Mouse (Mus musculus): ENCODE results near the gene Chst3.
"Not testable (repeated sequence)": the region's sequence is repeated elsewhere in the genome, so short reads cannot be mapped to it uniquely, and the experiment has no call there.

Chst3 gene

DNA sequence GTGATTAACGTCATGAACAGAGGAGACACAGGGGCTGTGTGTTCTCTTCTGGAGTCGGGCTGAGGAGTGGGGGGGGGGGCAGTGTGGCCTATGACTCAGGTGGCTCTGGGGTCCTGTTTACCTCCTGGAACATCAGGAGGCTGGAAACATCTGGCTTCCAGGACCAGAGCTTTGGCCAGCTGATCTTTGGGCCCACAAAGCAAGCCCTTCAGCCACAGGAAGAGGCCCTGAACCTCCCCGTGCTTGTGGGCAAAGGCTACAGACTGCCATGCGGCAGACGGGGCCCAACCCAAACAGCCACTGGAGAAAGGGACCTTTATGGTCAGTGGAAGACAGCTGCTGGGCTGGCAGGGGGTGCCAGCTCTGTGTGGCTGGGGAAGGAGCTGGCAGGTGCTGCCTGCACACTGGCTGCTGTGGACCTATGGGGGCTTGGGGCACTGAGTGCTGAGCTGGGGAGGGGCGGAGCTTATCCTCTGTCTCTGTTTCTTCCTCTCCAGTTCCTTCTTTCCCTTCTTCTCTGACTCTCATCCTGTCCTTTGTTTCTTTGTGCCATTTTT, 67.9 kb downstream of the Chst3 start:
- DNase-seq, result no peak

DNA sequence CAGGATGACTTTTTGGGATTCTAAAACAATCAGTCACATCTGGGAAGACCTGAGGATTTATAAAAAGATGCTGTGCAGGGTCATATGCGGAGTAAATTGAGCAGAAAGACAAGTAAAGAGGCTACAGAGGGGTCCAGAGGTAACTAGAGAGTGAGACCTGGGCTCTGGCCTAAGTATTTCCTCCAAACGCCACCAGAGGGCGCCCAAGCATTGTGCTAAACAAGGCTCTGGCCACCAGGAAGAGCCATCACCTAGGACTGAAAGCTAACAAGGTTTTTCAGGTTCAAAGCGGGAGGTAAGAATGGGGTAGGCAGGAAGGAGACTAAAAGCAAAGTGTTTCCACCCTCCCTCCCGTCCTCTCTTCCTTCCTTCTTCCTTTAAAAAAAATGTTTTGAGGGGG, 71.0 kb downstream of the Chst3 start:
- peak; percentile 71 to 86 for DNase-seq

DNA sequence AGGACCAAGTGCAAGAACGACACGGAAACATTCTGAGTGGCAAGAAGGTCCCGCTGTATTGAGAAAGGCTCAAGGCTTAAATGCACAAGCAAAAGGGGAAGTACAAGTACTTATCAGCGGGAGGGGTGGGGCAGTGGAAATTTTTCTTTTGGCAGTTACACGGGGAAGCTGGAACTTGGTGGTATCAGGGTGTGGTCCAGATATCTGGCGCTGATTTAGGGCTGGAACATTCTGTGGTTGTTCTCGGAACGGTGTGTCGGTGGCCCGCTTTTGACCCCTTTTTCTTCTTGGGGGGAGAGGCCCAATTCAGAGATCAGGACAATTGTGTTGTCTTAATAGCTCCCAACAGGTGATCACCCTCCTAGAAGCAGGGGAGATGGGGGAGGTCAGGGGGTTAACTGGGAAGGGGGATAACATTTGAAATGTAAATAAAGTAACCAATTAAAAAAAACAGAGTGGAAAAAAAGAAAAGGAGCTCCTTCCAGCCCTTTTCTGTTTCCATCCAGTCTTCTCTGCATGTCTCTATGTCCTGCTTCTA, 71.5 kb downstream of the Chst3 start:
- DNase-seq, result not testable (repeated sequence)

DNA sequence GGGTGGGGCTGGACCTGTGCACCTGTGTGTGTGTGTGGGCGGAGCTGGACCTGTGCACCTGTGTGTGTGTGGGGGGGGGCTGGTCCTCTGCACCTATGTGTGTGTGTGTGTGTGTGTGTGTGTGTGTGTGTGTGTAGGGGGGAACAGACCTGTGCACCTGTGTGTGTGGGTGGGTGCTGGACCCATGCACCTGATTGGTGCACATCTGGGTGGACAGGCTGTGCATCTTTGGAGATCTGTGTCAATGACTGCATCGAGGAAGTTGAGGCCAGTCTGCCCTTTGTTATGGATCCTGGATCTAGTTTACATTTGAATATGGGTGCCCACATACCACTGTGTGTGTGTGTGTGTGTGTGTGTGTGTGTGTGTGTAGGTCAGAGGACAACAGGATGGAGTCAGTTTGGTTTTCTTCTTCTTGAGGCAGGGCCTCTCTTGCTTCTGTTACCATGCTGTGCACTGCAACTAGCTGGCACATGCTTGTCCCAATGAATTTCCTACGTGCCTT, 77.4 kb downstream of the Chst3 start:
- DNase-seq, result no peak

DNA sequence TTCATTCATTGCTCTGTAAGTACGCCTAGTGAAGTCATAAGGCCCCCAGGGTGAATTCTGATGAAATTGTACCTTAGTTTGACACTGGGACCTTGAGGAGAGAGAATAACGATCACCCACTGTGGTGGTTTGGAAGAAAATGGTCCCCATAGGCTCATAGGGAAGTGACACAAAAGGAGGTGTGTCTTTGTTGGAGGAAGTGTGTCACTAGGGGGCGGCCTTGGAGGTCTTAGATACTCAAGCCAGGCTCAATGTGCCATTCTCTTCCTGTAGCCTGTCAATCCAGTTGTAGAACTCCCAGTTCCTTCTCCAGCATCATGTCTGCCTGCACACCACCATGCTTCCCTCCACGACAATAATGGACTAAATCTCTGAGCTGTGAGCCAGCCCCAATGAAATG, 78.3 kb downstream of the Chst3 start:
- no peak for DNase-seq

DNA sequence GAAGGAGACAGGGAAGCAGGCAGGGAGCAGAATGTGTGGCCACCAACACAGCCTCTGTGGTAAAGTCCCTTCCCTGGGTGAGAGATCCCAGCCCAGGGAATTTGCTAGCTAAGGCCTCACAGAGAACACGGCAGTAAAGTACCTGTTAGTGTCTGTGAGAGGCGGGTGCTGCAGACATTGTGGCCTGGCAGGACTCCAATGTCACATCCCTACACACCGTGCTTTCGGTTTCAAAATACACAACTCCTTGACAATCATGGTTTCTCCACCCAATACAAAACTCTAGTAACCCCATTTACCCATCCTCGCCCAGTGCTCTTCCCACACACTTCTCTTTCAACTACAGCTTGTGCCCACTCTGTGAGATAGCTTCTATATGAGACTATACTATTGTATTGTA, 80.4 kb downstream of the Chst3 start:
- DNase-seq, result no peak

DNA sequence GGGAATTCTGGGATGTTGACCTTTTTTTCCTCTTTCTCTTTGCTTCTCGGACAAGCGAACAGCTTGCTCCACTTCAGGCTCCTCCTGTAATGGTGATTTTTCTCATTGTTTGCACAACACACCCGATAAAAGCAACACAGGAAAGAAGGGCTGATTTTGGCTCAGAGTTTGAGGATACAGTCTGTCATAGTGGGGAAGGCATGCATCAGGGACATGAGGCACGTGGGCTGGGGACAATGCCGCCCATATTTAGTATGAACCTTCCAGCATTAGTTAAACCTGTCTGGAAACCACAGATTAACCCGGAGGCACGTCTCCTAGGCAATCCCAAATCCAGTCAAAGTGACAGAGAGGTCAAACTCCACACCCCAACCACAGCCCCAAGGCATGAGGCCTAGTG, 82.1 kb downstream of the Chst3 start:
- DNase-seq, result no peak

DNA sequence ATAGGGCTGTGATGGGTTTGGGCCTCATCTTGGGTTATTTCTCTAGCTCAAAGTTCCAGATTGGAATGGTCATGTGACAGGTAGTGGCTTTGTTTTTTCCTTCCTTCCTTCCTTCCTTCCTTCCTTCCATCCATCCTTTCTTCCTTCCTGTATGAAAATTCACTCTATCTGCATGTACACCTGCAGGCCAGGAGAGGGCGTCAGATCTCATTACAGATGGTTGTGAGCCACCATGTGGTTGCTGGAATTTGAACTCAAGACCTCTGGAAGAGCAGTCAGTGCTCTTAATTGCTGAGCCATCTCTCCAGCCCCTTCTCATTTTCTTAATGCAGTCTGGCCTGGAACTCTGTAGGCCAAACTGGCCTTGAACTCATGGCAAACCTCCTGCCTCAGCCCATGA, 83.0 kb downstream of the Chst3 start:
- DNase-seq, result not testable (repeated sequence)

DNA sequence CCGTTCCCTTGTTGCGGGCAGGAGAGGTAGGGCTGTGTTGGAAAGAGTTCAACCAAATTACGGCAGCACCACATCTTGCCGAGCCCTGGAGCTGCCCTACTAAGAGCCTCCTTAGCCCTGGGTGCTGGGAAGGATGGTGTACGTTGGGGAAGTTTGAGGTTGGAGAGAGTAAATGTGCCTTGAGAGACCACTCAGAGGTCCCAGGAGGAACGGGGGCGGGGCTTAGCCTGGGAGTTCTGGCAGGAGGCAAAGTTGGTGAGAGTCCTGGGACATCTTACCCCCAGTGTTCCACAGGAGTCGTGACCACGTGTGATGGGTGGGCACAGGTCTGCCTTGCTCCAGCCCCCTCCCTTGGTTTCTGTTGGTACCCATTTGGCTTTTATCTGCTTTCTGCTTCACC, 84.9 kb downstream of the Chst3 start:
- DNase-seq, result no peak

DNA sequence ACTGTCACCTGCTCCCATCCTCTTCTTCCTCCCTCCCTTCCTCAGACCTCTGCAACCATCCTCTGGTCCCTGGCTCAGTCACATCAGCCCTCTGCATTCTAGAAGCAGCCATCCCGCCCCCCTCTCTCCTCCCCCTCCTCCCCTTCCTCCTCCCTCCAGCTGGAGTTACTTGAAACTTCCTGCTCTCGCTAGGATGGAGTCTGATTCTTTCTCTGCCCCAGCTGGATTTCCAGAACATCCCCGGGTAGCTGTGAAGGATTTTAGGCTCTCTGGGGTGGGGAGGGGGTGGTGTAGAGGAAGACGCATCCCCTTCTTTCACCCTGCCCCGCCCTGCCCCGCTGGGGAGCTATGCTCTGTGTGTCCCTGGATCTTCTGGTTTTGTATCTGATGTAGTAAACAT, 85.6 kb downstream of the Chst3 start:
- no peak for DNase-seq

All from lung, postnatal 4 days (tissue).